Mouse (Mus musculus) left cerebral cortex, adult 8-10 months (tissue): ENCODE measurements around the gene Efcab7. TPM values are rescaled to one million over a fixed set of nuclear protein-coding genes. Genes with fewer than 3 reads are reported as not detected.

ENCODE experiments used
- DNase-seq, 2 experiments: peaks; one replicate each; pipeline ENCODE4 v3.0.0; 2022; ENCODE audit warnings: low spot score in 2 of 2
- total RNA-seq, 4 experiments: library from RNA; stranded (reverse); gene quantifications; 2 replicates each; pipeline ENCODE4 v1.2.4; 2022

Efcab7 gene
- total RNA-seq, 4 experiments from 2014 or later = 4.8 to 9.4 (median 6.5) TPM

DNA sequence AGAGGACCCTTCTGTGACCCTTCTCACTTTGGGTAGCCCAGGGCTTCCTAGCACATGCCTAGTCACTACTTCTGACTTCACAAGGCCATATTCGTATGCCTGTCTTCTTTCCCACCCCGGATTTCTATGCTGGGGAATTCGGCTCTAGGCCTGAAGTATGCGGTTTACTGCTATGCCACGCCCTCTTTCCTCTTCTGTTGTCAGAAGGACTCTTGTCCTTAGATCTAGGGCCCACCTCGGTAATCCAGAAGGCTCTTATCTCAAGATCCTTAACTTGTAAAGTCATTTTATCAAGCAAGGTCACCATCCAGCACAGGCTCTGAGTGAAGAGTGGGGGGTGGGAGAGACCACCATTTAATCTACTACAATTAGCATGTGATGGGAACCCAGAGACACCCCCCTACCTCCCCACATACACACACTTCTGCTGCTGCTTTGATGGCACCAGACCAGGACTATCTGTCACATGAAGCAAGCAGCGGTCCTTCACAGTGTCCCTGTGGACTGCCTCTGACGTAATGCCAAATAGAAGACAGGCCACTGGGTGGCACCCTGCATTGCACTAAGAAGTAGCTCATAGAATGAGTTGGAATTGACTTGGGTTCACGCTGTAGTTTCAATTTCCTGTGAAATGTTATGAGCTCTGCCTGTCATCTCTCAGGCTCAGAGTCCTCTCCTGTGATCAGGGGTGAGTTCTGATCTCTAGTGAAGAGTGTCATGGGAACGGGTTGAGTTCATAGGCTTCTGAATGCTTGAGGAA lies 112.8 kb downstream of the Efcab7 start:
- DNase-seq = no peak

DNA sequence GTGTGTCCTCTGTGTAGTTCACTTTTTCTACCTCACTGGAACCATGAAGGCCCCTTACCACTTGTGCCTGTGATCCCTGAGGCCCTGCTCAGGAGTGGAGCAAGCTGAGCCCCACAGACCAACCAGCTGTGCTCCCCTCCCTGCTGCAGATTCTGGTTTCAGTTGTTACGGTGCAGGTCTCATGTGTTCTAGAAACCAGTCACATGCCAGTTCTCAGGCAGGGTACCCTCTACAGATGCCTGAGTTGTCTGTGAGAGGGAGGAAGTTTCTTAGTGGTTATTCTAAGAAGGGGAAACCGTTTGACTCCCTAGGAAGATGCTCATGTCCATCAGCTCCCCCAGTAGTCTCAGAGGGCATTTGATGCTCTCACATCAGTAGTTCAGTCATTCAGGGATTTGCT lies 115.6 kb downstream of the Efcab7 start:
- DNase-seq = no peak

DNA sequence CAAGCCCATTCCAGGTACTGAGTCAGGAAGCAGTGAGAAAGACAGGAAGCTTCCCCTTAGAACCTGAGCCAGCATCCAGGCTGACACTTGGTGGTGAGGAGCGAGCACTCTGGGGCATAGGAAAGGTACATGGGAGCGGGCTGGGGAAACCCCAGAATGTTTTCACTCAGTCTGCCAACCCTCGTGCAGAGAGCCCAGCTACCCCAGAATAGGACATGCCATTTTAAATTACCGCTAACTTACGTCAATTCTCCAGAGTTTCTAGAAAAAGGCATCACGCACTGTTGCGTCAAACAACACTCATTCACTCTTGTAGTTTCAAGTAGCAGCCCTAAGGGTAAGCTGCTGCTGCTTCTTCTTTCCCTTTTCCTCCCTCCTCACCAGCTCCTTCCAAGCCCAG lies 116.0 kb downstream of the Efcab7 start:
- DNase-seq = no peak

DNA sequence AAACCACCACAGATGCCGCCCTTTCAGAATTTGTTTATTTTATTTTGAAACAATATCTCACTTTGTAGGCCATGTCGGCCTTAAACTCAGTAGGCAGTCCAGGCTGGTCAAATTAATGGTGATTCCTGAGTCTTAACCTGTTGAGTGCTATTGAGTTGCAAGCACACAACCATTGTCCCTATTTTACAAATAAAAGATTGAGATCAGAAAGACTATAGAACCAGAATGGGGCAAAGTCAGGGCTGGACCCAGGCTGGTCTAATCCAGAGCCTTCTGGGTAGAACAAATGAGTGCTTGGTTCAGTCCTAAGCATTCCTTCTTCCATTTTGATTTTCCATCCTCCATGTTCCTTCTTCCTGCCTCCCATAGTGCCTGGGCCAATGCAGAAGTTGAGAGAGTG lies 117.5 kb downstream of the Efcab7 start:
- DNase-seq = no peak

DNA sequence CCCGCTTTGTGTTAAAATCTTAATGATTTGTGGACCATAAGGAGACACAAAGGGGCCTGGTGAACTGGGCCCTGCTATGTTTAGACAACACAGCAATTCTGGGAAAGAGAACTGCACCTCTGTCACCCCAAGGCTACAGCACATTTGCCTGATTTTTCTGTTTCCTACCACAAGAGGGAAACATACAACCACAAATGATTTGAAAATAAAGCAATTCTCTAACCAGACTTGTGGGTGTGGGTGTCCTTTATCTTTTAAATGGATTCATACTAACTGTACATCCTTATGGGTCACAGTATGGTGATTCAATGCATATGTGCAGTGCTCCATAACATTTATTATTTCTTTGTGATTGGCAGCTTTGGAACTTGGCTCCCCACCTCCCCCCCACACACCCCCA lies 118.2 kb downstream of the Efcab7 start:
- no peak for DNase-seq

DNA sequence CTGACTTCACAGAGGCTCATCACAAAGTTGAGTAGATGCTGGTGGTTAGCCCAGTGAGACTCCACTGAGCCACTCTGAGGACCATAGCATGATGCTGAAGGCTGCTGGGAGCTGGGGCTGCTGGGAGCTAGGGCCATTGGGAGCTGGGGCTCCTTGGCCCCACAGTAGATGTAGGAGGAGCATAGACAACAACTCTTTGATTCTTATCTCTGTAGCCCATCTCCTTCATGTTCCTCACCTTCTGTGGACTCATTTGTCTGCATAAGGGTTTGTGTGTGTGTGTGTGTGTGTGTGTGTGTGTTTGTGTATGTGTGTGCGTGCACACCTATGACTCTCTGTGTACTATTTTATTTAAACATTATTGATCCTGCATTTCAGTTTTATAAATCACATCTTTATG lies 118.9 kb downstream of the Efcab7 start:
- DNase-seq = no peak

DNA sequence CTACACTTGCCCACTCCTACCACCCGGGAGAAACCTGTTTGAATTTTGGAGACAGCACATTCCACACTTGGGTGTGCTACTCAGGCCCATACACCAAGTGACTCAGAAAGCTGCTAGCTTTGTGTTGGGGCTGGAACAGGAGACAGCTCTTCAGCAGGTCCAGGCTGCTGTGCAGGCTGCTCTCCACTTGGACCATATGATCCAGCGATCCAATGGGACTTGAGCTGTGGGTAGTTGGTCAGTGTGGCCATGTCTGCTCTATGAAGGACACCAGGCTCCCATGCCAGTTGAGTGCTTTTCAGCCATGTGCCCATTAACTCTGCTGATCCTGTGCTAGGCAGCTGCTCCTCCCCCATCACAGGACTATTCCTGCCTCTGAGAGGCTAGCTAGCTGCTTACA lies 124.9 kb downstream of the Efcab7 start:
- no peak for DNase-seq

DNA sequence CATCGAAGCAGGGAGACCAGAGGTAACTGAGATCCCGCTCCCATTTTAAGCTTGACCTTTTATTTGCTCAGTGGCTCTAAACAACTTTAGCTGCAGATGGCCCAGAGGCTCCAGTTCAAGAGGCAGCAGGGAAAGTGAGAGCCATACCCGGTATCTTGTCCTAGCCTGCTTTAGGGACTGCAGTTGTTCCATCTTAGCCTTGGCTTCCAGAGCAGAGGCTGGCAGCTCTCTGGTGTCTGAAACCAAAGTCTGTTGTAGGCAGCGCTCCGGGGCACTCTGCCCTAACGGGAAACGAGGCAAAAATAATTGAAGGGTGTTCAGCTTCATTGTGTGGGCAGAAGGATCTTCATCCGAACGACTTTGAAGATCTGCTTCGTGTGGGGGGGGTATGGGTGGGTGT lies 126.4 kb downstream of the Efcab7 start:
- DNase-seq = no peak

DNA sequence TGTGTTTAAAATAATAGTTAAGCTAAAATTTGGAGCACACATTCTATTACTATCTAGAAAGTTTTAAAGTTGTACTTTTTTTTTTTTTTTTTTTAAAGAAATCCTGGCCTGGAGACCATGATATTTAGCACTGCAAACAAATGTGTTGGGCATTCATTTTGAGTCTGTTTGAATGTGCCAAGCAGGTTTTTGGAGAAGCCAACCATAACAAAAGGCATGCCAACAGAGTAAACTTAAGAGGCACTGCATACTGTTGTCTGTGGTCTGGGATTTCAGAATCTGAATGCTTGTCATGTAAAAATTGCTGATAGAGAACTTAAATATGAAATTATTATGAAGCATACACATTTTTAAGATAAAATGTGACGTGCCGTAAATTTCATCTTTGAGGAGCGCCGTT lies 128.2 kb downstream of the Efcab7 start:
- no peak for DNase-seq

DNA sequence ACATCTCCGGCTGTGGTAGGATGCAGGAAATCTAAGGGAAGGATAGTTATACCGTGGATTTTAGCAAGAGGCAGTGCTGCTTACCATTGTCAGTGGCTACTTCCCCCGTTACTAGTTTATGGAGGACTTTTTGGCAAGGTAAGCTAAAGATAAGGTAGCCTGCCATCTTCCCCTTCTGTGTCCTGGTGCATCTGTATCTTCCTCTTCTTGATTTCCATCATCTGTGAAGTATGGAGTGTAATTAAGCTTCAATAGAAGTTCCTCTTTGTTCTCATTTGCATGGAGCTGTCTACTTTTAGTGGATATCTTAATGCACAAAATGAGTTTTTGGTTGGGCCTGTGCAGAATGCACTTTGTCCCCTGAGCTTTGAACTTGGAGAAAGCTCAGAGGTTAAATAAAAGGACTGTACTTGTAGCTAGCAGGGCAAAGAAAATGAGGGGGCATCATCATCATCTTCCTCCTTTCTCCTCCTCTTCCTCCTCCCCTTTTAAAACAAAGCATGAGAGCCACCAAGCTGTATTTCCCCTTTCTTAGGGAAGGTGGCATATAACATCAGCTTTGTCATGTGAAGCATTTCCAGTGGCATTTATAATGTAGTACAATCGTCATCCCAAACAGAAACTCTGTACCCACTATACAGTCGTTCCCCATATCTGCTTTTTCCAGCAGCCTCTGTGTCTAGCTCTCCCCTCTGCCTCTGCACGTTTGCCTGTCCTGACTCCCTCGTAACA lies 129.3 kb downstream of the Efcab7 start:
- no peak for DNase-seq

DNA sequence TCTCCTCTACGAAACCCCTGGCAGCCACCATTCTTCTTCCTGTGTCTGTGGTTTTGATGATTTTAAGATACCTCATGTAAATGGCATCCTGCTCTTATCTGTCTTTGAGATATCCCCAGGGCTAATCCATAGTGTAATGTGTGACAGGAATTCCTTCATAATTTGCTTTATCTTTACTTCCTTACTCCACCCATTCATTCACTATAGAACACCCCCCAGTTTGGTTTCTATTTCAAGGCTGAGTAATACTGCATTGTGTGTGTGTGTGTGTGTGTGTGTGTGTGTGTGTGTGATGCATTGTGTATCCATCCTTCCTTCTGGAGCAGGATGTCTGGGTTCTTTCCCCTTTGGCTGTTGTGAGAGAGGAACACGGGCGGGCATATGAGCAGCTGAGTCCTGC lies 130.3 kb downstream of the Efcab7 start:
- DNase-seq = no peak

Other genes with a start within 250 kb of the Efcab7 start
- gene Foxd3, start 172.9 kb upstream of the Efcab7 start, total RNA-seq = under 1 TPM in 1 of 4 experiments, not detected in 3; 0.15 TPM
- gene Alg6, start 113.5 kb upstream of the Efcab7 start, total RNA-seq = 10 to 100 TPM; 10.1 to 15.9 (median 13.0) TPM
- 10 to 100 TPM; 58.5 to 65.5 (median 61.2) TPM for gene Pgm1, start 100.2 kb downstream of the Efcab7 start, total RNA-seq
- gene Itgb3bp, start 100.6 kb downstream of the Efcab7 start, total RNA-seq = 1 to 10 TPM; 4.8 to 7.8 (median 6.3) TPM